Mouse (Mus musculus) heart, embryonic 15.5 days (tissue): ENCODE results near the gene Atp6v0b. TPM values are rescaled to one million over a fixed set of nuclear protein-coding genes. Genes with fewer than 3 reads are reported as not detected.

ENCODE experiments used
- ATAC-seq: fragments of 200-750 bp; cut with Nextera tagmentation; replicated peaks from 2 replicates; pipeline ENCODE4 v1.8.0; 2017; ENCODE audit warnings: low read depth, moderate TSS enrichment; ENCODE audit not compliant: insufficient number of reproducible peaks, insufficient read depth, low FRiP score
- H3K27ac ChIP-seq: fragments of 300-500 bp; sonication (generic); 2 replicates; pipeline ENCODE4 v1.5.1; 2015; ENCODE audit warnings: mild to moderate bottlenecking, inconsistent platforms
- H3K27me3 ChIP-seq: fragments of 300-500 bp; sonication (generic); 2 replicates; pipeline ENCODE4 v1.6.1; 2015; ENCODE audit warnings: inconsistent platforms
- H3K36me3 ChIP-seq: fragments of 300-500 bp; sonication (generic); 2 replicates; pipeline ENCODE4 v1.6.1; 2015; ENCODE audit warnings: mild to moderate bottlenecking, inconsistent platforms
- H3K4me1 ChIP-seq: fragments of 300-500 bp; sonication (generic); replicated peaks from 2 replicates; pipeline ENCODE4 v1.6.1; 2015; ENCODE audit warnings: inconsistent platforms
- H3K4me2 ChIP-seq: fragments of 300-500 bp; sonication (generic); 2 replicates; pipeline ENCODE4 v1.6.1; 2015; ENCODE audit warnings: inconsistent platforms, mild to moderate bottlenecking, moderate library complexity
- H3K4me3 ChIP-seq: fragments of 300-500 bp; sonication (generic); 2 replicates; pipeline ENCODE4 v1.5.1; 2015; ENCODE audit warnings: mild to moderate bottlenecking, inconsistent platforms
- H3K9ac ChIP-seq: fragments of 300-500 bp; sonication (generic); 2 replicates; pipeline ENCODE4 v1.6.1; 2015; ENCODE audit warnings: mild to moderate bottlenecking, inconsistent platforms
- H3K9me3 ChIP-seq: fragments of 300-500 bp; sonication (generic); replicated peaks from 2 replicates; pipeline ENCODE4 v1.6.1; 2016; ENCODE audit warnings: inconsistent platforms
- WGBS: fragments of 180-500 bp; shearing (Covaris S2); methylation state at CpG from one replicate; pipeline ENCODE4 v1.1.7; 2015; ENCODE audit warnings: mixed read lengths; 5-methylcytosine and 5-hydroxymethylcytosine counted together
- polyA plus RNA-seq: library from polyadenylated mRNA; unstranded; fragments of >200 nt; fragmentation: Nextera tagmentation; extraction: Ambion mirVana; gene quantifications from 2 replicates; pipeline ENCODE4 v1.2.1, GENCODE M21; 2015

The Atp6v0b gene
- polyA plus RNA-seq, 1 experiment from 2014 or later, result 197 TPM

DNA sequence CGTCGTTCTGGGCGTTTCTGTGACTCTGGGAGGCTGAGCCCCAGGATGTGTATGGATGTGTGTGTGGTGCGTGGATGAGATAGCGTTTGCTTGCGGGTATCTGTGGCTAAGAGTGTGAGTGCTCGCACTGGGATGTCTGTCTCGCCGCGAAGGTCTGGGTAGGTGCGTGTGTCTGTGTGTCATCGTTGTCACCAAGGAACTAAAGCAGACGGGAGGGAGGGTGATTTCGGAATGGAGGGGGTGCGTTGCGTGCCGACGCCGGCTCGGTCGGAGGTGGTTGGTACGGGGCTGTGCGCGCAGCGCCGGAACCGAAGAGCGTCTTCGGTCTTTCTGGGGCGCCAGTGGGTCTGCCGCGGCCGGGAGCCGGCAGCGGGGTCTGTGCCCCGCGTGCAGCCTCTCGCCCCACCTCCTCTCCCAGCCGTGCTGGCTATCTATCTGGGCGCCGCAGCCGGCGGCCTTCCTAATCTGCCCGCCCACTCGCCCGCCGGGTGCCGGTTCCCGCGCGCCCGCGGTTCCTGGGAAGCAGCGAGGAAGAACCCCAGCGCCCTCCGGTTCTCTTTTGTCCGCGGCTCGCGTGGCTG is 51.5 kb downstream of the Atp6v0b start:
- H3K4me1 ChIP-seq, result peaks cover 25% of the 10 kb centered on the region
- no peaks in the 10 kb centered on the region for H3K36me3 ChIP-seq
- peak overlapping the region; percentile 84 for H3K27ac ChIP-seq
- peak; percentile 20 for ATAC-seq
- peak overlapping the region; percentile 74 for H3K9ac ChIP-seq
- H3K4me2 ChIP-seq, result peak overlapping the region; percentile 98
- under 1% methylated on average over 60 of the region's 60 CpGs for WGBS
- H3K9me3 ChIP-seq, result no peaks in the 10 kb centered on the region
- no peaks in the 10 kb centered on the region for H3K27me3 ChIP-seq
- H3K4me3 ChIP-seq, result peak overlapping the region; percentile 76

DNA sequence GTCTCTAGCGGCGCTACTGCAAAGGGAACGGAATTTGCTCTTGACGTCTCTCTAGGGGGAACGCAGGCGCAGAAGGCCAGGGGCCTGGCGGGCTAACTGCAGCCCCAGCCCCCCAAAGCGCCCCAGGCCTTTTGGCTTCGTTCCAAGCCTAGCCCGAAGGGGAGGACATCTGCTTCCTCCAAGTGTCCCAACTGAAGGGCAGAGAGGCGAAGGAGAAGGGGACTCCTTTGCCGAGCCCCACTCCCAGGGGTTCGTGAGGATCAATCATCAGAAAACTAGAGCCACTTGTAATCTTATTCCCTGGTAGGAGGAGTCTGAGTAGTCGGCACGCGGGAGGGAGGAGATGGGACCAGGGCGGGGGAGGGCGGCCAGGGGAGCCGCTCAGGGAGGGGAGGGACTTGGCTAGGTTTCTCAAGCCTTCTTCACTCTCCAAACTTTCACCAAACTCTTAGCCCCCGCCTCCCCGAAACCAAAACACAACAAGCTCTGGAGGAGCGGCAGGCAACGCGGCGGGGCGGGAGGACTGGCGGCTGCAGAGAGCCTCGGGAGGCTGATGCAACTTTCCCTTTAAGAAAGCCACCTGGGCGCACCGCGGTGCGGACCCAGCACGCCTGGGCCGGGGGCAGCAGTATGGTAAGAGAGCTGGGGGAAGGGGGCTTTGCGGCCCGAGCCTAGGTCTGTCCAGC is 52.1 kb downstream of the Atp6v0b start:
- Histone ChIP-seq H3K4me1 (peaks cover 32% of the 10 kb centered on the region), H3K9ac (peak overlapping the region; percentile 74), H3K4me3 (peak overlapping the region; percentile 76), H3K27me3 (no peaks in the 10 kb centered on the region), H3K27ac (peak overlapping the region; percentile 84), H3K36me3 (no peaks in the 10 kb centered on the region), H3K4me2 (peak overlapping the region; percentile 98), H3K9me3 (no peaks in the 10 kb centered on the region)
- peak; percentile 33; the same call in 1 of the 2 replicates for ATAC-seq
- 1% methylated on average over 36 of the region's 36 CpGs for WGBS

- ATAC-seq, result no peak
- Histone ChIP-seq H3K4me3 (peak within 1 kb of the TSS; percentile 76), H3K4me1 (peaks cover 37% of the 10 kb centered on the region), H3K9me3 (no peaks in the 10 kb centered on the region), H3K27ac (peak within 1 kb of the TSS; percentile 84), H3K36me3 (no peaks in the 10 kb centered on the region), H3K9ac (peak within 1 kb of the TSS; percentile 74), H3K27me3 (no peaks in the 10 kb centered on the region), H3K4me2 (peak within 1 kb of the TSS; percentile 98)
- 28% methylated on average over 3 of the region's 3 CpGs for WGBS
Observed at GRCm38 (mm10) chr4:117834457-117834844, 52.7 kb downstream of the Atp6v0b start, which contains the start of gene Slc6a9. Gene Slc6a9 (plus strand): TSS chr4:117834506.

Other genes with a start within 250 kb of the Atp6v0b start
- gene Dmap1, start 205.1 kb downstream of the Atp6v0b start, polyA plus RNA-seq, result 35.8 and 43.1 TPM in 2 replicates
- not detected in 2 replicates for gene Gm12845, start 162.9 kb downstream of the Atp6v0b start, polyA plus RNA-seq
- not detected in 2 replicates for gene Klf17, start 121.7 kb downstream of the Atp6v0b start, polyA plus RNA-seq
- gene Slc6a9, start 52.8 kb downstream of the Atp6v0b start, polyA plus RNA-seq, result 5.4 and 5.9 TPM in 2 replicates
- gene Ccdc24, start 14.8 kb downstream of the Atp6v0b start, polyA plus RNA-seq, result 0.29 and 0.43 TPM in 2 replicates
- gene B4galt2, start 3.8 kb downstream of the Atp6v0b start, polyA plus RNA-seq, result 9.1 and 12.4 TPM in 2 replicates
- gene Dph2, start 4.7 kb upstream of the Atp6v0b start, polyA plus RNA-seq, result 9.5 and 11.5 TPM in 2 replicates
- 33.4 and 48.1 TPM in 2 replicates for gene Ipo13, start 27.7 kb upstream of the Atp6v0b start, polyA plus RNA-seq
- 0.65 and 1.2 TPM in 2 replicates for gene Artn, start 42.4 kb upstream of the Atp6v0b start, polyA plus RNA-seq
- gene St3gal3, start 247.6 kb upstream of the Atp6v0b start, polyA plus RNA-seq, result 7.5 and 8.3 TPM in 2 replicates